Mouse (Mus musculus) gastrocnemius, postnatal 36 days (tissue): ENCODE data around the gene Tspan31. TPM values are rescaled to one million over a fixed set of nuclear protein-coding genes. Genes with fewer than 3 reads are reported as not detected.

Source experiments
- DNase-seq, 2 experiments: peaks; one replicate each; pipeline ENCODE4 v3.0.0; 2022
- intact Hi-C: fragments of 180-260 bp; cut with DNase I; formaldehyde crosslinking; loops from one replicate; pipeline ENCODE4 v1.15.1; 2025
- total RNA-seq, 2 experiments: library from RNA; stranded (reverse); gene quantifications; 2 replicates each; pipeline ENCODE4 v1.2.3; 2021

Gene Tspan31
- total RNA-seq, 2 experiments from 2014 or later, result 22.1 to 25.0 TPM

DNA sequence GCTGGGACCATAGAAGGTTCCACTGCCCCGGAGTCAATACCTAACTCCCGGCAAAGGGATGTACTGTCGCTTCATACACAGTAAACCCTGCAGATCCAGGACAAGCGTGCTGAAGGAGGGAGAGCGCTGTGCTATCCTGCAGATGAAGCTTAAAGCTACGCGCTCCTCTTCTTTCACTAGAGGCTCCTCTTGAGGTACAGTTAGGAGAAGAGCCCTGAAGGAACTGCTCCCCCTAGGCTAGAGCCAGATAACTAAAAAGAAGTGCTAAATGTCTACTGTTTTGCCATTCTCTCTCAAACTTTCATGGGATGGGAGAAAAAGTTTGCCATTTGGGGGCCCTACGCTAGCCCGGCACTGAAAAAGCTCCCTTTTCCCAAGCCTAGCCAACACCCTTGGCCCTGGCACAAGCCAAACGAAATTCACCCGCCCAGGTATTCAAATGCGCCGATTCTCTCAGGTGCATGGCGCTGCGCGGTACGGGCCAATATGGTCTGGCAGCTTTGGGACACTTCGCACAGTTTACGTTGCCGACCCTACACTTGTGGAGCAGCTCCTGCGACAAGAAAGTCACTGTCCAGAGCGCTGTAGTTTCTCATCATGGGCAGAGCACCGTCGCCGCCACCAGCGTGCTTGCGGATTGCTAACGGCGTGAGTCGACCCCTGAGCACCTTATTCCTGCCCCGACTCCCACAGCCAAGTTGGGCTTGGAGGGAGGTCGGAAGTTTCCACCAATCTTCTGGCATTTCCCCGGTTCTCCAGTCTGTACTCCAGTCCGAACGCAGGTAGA, 21.3 kb downstream of the Tspan31 start:
- no peak for DNase-seq
- intact Hi-C loops, result no loop called here

DNA sequence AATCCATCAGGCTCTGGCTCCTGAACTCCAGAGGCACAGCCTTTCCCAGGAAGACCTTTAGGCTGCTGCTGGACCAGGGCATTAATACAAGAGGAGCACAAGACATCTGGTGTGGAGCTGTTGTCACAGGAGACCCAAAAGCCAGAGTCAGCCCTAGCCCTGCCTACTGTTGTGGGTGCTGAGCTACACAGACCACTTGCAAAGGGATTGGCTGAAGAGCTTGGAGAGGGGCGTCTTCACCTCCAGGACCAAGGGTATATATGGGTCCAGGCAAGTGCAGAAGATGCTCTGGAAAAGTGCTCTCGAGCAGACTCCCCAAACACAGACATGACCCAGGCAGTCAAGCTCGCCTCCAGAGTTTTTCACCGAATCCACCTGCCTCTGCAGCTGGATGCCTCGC, 22.1 kb downstream of the Tspan31 start, which contains the start of gene Cyp27b1:
Cyp27b1 (plus strand) TSS at position 297 of the 400 bp plus-strand sequence.
- no peak for DNase-seq

DNA sequence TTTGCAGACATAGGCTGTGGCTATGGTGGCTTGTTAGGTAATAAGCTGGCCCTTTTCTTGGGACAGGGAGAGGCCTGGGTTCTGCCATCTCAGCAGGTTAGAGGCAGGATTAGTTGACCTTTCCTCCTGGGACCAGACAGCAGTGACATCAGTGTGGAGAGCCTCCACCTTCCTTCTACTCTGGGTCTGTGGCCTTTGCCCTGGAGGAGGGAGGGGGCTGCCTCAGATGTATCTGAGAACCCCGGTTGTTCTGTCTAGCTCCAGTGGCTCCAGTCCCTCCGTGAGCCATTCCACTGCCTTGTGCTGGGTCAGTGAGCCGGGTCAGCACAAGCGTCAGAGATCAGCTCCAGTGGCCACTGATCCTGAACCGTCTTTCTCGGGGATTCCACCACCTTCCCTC, 26.9 kb downstream of the Tspan31 start:
- DNase-seq, result no peak
- intact Hi-C loops, result no loop called here

More for the DNA sequence above, 22.1 kb downstream of the Tspan31 start, which contains the start of gene Cyp27b1:
- intact Hi-C loops, result no loop called here

DNA sequence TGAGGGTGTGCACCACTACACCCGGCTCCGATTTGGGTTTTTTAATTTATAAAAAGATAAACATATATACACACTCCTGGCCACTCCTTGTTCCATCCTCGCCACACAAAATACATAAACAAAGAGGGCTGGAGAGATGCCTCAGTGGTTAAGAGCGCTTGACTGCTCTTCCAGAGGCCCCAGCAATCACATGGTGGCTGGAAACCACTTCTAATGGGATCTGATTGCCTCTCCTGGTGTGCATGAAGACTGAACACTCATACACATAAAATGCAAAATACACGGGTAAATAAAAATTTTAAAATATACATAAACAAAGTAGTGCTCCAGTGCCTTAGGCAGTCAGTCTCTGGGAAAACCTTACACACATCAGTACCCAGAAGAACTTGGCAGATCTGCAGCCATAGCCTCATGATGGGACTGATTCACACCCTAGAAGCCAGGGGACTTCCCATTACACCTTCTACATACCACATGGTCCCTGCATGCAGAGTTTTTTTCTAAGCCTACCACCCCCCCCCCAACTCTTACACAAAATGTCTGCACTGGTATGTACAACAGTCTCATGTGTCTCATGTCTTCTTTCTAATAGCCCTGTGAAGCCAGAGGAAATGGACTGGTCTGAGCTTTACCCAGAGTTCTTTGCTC, 27.5 kb downstream of the Tspan31 start:
- DNase-seq, result no peak
- intact Hi-C loops, result no loop called here

DNA sequence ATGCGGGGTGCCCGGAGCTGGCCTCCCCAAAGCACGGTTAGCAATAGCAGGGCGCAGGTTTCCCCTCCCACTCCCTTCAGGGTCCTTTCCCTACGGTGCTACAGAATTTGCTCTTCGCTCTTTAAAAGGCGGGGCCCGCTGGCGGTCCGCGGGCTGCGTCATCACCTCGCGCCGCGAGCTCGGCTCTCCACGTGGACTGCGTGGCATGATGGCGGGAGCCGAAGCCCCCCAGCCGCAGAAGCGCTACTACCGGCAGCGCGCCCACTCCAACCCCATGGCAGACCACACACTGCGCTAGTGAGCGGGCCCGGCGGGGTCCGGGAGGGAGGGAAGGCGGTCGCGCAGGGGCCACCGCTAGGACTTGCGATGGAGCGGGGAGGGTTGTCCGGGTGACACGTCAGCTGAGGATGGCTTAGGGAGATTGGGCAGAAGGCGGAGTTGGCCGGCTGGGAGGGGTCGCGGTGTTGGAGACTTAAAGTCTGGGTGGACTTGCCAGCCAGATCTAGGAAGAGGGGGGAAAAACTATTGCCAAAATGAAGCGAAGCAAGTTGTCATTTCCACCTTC, 28.2 kb downstream of the Tspan31 start:
- intact Hi-C loops, result no loop called here
- peak; percentile 79 to 88 for DNase-seq

DNA sequence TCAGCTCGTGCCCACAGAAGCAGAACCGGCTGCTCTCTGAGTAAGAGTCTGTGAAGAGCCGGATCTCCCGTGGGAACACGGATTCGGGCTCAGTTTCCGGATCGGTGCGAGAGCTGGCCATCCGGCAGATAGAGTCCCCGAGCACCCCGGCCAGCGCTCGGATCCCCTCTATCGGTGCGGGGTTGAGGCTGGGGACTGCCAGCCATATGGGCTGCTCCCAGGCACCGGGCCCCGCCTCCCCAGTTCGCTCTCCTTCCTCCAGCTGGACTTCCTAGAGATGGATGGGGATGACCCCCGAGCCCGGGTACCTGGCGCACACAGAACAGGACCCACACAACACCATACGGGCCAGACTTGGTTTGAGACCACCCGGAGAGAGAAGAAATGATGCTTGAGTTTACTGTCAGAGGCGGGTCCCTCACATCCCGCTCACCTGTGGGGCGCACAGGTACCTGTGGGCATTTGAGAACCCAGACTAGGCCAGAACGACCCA, 28.7 kb downstream of the Tspan31 start, which contains the start of the genes Mettl1 and Eef1akmt3:
Mettl1 (plus strand) TSS at position 141 of the 493 bp plus-strand sequence.
Eef1akmt3 (minus strand) TSS at position 240 of the 493 bp plus-strand sequence.
- intact Hi-C loops, result no loop called here
- DNase-seq, result peak in 1 of 2 experiments; percentile 34

DNA sequence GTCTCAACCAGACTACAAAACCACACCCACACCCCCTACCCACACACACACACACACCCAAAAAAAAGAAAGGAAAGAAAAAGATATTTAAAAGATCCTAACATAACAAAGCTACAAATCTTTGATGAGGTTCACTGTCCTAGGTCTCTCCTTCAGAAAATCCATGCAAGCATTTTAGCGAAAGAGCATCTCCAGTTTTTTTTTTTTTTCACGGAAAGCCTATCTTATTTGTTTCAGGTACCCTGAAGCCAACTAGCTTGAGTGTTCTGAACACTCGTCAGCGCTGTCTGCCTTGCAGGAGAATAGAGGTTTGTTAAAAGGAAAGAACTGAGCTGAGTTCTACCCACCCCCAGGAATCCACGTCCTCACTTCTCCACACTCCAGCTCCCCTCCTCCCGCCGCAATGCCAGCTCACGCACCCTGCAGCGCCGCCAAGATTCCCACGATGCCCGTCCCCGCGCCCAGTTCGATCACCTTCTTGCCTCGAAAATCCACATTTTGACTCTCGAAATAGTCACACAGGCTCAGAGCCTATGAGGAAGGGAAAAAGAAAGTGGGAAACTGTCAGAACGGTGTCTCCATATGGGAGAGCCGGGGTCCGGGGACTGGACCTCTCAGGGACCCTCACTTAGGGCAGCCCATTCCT, 29.4 kb downstream of the Tspan31 start:
- DNase-seq, result no peak
- intact Hi-C loops, result no loop called here

DNA sequence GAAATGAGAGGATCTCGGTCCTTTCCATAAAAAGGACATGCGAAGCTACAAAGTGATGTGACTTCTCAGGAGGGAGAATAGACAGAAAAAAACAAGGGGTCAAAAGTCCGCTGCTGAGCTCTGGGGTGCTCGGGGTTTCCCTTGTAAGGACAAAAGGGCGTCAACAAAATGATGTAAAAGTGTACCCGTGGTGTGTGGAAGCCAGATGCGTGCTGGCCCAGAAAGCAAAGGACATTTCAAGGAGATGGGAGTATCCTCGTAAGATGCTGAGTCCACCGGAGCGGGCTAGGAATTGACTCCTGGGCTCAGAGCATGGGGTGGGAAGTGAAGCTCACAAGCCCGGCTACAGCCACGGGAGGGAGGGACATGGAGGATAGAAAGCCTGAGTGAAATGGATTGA, 32.4 kb downstream of the Tspan31 start:
- no peak for DNase-seq
- intact Hi-C loops, result no loop called here

DNA sequence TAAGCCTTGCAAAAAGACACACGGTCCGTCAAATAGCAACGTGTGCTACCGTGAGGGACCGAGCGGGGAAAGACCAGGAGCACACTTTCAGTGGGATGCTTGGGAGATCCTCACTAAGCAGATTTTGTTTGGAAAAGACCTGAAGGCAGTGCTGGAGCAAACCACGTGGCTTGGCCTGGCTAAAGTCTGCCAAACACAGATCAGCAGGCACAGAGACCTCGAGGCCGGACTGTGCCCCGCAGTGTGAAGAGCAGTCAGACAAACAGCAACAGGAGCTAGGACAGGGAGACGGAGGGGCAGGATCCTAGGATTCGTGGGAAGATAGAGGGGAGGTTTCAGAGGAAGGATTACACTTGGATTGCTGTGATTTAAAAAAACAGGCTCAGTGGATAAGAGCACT, 33.8 kb downstream of the Tspan31 start:
- intact Hi-C loops, result no loop called here
- DNase-seq, result no peak

DNA sequence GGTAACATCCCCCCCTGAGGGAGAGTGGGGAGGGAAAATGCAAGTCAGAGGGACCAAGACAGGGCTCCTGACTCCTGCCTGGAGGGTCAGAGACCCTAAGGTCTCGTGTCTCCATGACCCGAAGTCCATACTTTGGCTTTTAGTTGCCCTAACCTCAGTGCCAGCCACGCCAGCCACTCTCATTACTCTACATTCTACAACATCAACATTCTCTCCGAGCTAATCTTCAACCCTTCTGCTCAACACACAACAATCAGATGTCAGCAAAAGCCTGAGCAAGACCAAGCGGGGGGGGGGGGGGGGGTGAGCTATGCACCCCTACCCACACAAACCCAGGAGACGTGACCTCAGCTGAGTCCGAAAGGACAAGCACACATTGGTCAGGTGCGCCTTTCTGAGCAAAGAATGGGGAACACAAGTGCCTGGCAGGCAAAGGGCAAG, 36.7 kb downstream of the Tspan31 start:
- intact Hi-C loops, result loop anchor here (5.0 kb wide), 1 partner anchor 41 kb away; no protein-coding TSS in a partner anchor
- no peak for DNase-seq

DNA sequence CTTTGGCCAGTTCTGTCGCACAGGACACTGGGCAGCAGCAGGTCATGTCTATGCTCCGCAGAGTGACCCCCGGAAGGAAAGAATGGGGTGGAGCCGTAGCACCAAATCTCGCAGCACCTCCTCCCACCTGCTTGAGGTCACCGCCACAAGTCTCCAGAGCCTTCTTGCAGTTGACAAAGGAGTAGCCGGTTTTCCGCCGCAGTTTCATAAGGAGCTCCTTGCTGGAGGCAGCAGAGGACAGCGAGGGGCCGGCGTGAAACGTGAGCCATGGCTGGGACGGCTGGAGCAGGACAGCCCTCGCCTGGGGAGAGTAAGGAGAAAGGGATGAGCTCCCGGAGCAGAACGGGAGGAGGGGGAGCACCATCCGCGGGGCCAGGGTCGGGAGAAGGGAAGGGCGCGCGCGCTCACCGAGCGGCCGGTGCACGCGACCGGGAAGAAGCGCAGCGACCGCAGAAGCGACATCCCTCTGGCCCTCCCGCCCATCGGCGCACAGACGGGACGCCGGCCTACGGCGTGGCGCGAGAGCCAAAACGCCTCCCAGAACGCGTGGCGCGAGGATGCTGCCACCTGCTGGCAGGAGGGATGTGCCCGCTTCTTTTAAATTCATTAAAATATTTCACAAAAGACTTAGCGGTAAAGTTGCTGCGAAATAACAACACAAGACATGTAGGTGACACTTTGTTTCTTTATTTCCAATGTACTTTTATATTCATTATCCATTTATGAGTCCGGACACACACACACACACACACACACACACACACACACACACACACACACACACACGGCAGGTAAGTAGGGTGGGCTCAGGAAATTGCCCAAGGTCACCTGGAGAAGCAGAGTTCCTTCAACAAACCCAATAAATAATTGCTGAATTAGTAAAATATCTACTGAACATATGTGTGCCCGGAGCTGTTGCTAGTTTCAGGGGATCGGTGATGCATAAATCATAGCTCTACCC, 39.4 kb downstream of the Tspan31 start, which contains the start of gene Tsfm:
Tsfm (minus strand) TSS at position 505 of the 961 bp plus-strand sequence.
- intact Hi-C loops, result loop anchor here (1.0 to 5.0 kb wide), 2 partner anchors 38 to 111 kb away; no protein-coding TSS in a partner anchor

DNA sequence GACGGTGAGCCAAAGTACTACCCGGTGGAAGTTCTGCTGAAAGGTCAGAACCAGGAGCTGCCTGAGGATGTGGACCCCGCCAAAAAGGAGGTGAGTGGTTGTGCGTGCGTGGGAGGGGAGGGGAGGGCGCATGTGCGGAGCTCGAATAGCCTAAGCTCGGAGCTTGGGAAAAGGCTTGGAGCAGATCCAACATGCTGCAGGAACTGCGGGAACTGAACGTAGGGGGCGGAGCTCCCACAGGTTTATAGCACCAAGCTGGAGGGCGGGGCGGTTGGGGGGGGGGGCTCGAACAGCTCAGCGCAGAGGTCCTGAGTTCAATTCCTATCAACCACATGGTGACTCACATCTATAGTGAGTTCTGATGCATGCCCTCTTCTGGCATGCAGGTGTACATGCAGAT, 51.6 kb downstream of the Tspan31 start:
- intact Hi-C loops, result no loop called here

More for the DNA sequence above, 39.4 kb downstream of the Tspan31 start, which contains the start of gene Tsfm:
- DNase-seq, result peak; percentile 88 to 92

More for the DNA sequence above, 51.6 kb downstream of the Tspan31 start:
- no peak for DNase-seq

Other genes with a start within 250 kb of the Tspan31 start
- gene Atp23, start 168.9 kb downstream of the Tspan31 start, total RNA-seq, result 1 to 10 TPM; 1.3 to 1.7 TPM
- 100 to 1,000 TPM in 1 of 2 experiments, 10 to 100 TPM in 1; 83.2 to 103 TPM for gene Ctdsp2, start 91.5 kb downstream of the Tspan31 start, total RNA-seq
- gene Avil, start 69.6 kb downstream of the Tspan31 start, total RNA-seq, result 1 to 10 TPM; 1.8 to 2.0 TPM
- gene Tsfm, start 39.4 kb downstream of the Tspan31 start, total RNA-seq, result 10 to 100 TPM; 20.5 to 21.7 TPM
- gene Mettl1, start 28.9 kb downstream of the Tspan31 start, total RNA-seq, result 10 to 100 TPM in 1 of 2 experiments, 1 to 10 TPM in 1; 8.2 to 10.0 TPM
- under 1 TPM in 1 of 2 experiments, not detected in 1; 0.10 TPM for gene Eef1akmt3, start 28.8 kb downstream of the Tspan31 start, total RNA-seq
- under 1 TPM; 0.10 to 0.15 TPM for gene Cyp27b1, start 22.0 kb downstream of the Tspan31 start, total RNA-seq
- under 1 TPM; 0.64 to 0.66 TPM for gene March9, start 10.1 kb downstream of the Tspan31 start, total RNA-seq
- gene Cdk4, start 6.7 kb downstream of the Tspan31 start, total RNA-seq, result 10 to 100 TPM; 29.7 to 38.9 TPM
- 1 to 10 TPM; 2.1 to 2.9 TPM for gene Agap2, start 5.0 kb upstream of the Tspan31 start, total RNA-seq
- gene Os9, start 50.9 kb upstream of the Tspan31 start, total RNA-seq, result 10 to 100 TPM; 10.7 to 11.4 TPM
- gene B4galnt1, start 95.0 kb upstream of the Tspan31 start, total RNA-seq, result 1 to 10 TPM in 1 of 2 experiments, under 1 TPM in 1; 0.69 to 1.0 TPM
- 1 to 10 TPM; 4.8 to 5.1 TPM for gene Slc26a10, start 110.4 kb upstream of the Tspan31 start, total RNA-seq
- 1 to 10 TPM; 8.3 to 9.4 TPM for gene Arhgef25, start 119.8 kb upstream of the Tspan31 start, total RNA-seq
- 10 to 100 TPM; 21.2 to 24.6 TPM for gene Dtx3, start 125.5 kb upstream of the Tspan31 start, total RNA-seq
- gene Pip4k2c, start 141.3 kb upstream of the Tspan31 start, total RNA-seq, result 1 to 10 TPM; 5.6 to 6.1 TPM
- under 1 TPM; 0.20 to 0.66 TPM for gene Kif5a, start 193.1 kb upstream of the Tspan31 start, total RNA-seq
- 10 to 100 TPM; 86.8 to 91.8 TPM for gene Dctn2, start 196.1 kb upstream of the Tspan31 start, total RNA-seq
- gene Mbd6, start 218.8 kb upstream of the Tspan31 start, total RNA-seq, result 10 to 100 TPM; 11.5 to 17.1 TPM
- gene Mars, start 241.5 kb upstream of the Tspan31 start, total RNA-seq, result 10 to 100 TPM; 54.1 to 56.1 TPM